Mouse (Mus musculus) frontal cortex, adult (tissue): ENCODE data around the gene Gm11214.

ENCODE experiments used
- ATAC-seq: cut with Nextera tagmentation; 2 replicates; pipeline ENCODE4 v1.9.2; 2017; ENCODE audit warnings: mild to moderate bottlenecking, moderate library complexity, mixed read lengths; ENCODE audit not compliant: low TSS enrichment

The Gm11214 gene

GRCm38 (mm10) chr4:63661426-63661825, 1.8 kb downstream of the Gm11214 start:
- no peak for ATAC-seq

DNA sequence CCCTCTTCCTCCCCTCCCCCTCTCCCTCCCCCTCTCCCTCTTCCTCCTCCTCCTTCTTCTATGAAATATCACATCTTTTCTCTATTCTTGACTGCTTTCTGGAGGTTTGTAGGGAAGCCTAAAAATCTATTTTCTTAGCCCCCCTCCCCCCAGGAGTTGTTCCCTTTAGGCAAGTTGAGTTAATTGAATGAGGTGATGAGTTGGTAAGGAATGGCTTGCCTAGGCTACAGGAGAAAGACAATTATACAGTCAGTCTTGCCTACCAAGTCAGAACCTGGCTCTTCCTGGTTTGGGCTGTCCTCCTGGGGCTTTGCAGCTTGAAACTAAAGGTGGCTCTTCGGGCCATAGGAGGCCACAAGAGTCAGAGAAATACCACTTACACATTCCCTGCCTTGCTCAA, 3.4 kb downstream of the Gm11214 start:
- ATAC-seq = no peak

GRCm38 (mm10) chr4:63659086-63659485, 4.1 kb downstream of the Gm11214 start:
- ATAC-seq = no peak

GRCm38 (mm10) chr4:63654381-63654780, 8.8 kb downstream of the Gm11214 start:
- no peak for ATAC-seq

GRCm38 (mm10) chr4:63643956-63644726, 19.0 kb downstream of the Gm11214 start:
- no peak for ATAC-seq

GRCm38 (mm10) chr4:63639842-63640241, 23.3 kb downstream of the Gm11214 start:
- ATAC-seq = no peak

- ATAC-seq = no peak
These were observed 24.6 kb downstream of the Gm11214 start for GRCm38 (mm10) chr4:63638603-63639002.

GRCm38 (mm10) chr4:63633181-63633580, 30.0 kb downstream of the Gm11214 start:
- no peak for ATAC-seq

DNA sequence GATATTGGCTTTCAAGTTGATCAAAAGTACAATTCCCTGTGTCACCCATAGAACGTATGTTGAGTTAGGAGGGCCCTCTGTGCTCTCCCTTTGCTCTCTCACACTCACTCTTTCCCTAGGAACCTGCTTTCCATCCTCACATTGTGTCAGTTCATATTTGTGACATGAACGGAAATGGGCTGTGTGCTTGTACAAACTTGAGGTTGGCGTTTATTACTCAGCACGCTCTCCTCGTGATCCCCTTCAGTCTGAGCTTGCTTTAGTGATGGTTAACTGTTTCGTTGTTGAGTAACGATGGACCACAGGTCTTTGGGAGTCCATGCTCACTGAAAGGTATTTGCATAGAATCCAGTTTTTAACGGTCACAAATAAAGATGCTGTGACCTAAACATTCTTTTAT, 36.1 kb downstream of the Gm11214 start:
- ATAC-seq = no peak

- ATAC-seq = no peak
These were observed 37.6 kb downstream of the Gm11214 start for GRCm38 (mm10) chr4:63625563-63626080.

GRCm38 (mm10) chr4:63622378-63622835, 40.8 kb downstream of the Gm11214 start, which contains the start of gene Tex48:
Tex48 (minus strand) TSS chr4:63622428.
- ATAC-seq = no peak; the same call in 1 of the 2 replicates

- no peak for ATAC-seq
These were observed 41.3 kb downstream of the Gm11214 start for GRCm38 (mm10) chr4:63621861-63622260.
